Mouse (Mus musculus) lung, postnatal 36 days (tissue): Measurements from ENCODE around the gene Kcnt2.
A peak's percentile ranks its signal among the peaks of the same experiment; 100 is the strongest.

Experiments used
- DNase-seq: peaks from one replicate; pipeline ENCODE4 v3.0.0; 2022; ENCODE audit warnings: mixed read lengths

Kcnt2 gene

GRCm38 (mm10) chr1:140379526-140379925 is 133.6 kb downstream of the Kcnt2 start:
- DNase-seq: no peak

- peak; percentile 2 for DNase-seq
Measured at GRCm38 (mm10) chr1:140381093-140381492, 135.1 kb downstream of the Kcnt2 start.

GRCm38 (mm10) chr1:140390301-140390700 is 144.3 kb downstream of the Kcnt2 start:
- no peak for DNase-seq

GRCm38 (mm10) chr1:140397756-140398155 is 151.8 kb downstream of the Kcnt2 start:
- no peak for DNase-seq

GRCm38 (mm10) chr1:140406631-140407288 is 160.8 kb downstream of the Kcnt2 start:
- no peak for DNase-seq

DNA sequence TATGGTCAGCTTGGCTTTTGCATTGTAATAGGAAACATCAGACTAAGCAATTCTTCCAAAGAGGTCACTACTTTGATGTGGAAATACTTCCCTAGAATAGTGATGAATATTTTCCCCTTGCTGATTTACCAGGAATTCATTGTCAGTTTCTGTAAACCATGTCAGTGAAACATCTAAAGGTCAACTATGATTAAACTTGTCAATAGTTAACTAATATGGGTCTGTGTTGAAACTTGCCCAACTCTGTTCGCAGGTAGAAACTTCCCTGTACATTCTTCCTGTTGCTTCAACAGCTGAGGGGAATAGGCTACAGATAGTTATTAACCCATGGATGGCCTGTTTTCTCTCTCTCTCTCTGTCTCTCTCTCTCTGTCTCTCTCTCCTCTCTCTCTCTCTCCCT is 169.8 kb downstream of the Kcnt2 start:
- DNase-seq: no peak

- DNase-seq: no peak
Measured at GRCm38 (mm10) chr1:140422954-140423353, 177.0 kb downstream of the Kcnt2 start.

DNA sequence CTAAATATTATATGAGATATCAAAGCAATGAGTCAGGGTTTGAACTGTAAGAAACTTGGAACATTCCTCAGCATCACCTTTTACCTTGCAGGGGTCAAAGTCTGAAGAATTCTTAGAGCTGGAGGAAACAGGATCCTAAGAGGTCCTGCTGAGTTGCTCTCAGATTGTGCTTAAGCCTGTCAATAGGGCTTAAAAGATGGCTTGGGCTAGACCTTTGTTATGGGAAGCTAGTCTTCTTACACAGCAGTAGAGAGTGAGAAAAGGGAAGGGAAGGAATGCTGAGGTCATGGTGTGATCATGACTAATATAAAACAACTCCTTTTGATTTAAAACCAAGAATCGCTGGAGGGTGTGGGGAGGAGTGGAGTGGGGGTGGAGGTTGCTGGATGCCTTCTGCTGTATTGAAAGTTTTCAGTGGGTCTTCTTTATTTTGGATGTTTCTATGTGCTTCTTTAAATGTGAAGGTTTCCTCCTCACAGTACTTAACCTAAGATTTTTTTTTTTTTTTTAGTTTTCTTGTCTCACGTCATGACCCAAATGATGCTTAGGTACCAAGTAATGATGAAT is 183.4 kb downstream of the Kcnt2 start:
- DNase-seq: no peak

DNA sequence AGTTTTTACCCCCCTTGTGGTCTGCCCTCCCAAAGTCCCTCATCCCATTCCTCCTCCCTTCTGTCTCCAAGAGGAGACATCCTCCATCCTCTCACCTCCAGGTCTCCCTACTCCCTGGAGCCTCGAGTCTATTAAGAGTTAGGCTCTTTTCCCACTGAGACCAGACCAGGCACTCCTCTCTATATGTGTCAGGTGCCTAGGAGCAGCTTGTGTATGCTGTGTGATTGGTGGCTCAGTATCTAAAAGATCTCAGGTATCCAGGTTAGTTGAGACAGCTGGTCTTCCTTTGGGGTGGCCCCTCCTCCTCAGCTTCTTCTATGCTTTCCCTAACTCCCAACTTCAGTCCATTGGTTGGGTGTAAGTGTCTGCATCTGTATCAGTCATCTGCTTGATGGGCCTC is 186.1 kb downstream of the Kcnt2 start:
- DNase-seq: no peak

GRCm38 (mm10) chr1:140434791-140435190 is 188.8 kb downstream of the Kcnt2 start:
- no peak for DNase-seq

GRCm38 (mm10) chr1:140438176-140438575 is 192.2 kb downstream of the Kcnt2 start:
- DNase-seq: no peak

DNA sequence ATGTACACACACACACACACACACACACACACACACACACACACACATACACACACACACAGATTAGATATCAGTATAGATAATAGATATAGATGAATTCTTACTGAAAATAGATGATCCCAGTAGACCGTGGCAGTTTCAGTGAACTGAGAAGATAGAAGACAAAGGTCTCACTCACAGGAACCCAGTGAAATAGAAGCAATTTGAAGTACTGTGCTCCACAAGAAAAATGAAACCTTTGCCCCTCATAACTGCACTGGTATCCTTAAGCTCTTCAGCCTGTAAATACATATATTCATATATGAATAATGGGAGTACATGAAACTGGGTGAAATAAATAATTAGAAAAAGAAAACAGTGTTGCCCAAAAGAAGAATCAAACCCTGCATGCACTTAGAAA is 197.9 kb downstream of the Kcnt2 start:
- no peak for DNase-seq

DNA sequence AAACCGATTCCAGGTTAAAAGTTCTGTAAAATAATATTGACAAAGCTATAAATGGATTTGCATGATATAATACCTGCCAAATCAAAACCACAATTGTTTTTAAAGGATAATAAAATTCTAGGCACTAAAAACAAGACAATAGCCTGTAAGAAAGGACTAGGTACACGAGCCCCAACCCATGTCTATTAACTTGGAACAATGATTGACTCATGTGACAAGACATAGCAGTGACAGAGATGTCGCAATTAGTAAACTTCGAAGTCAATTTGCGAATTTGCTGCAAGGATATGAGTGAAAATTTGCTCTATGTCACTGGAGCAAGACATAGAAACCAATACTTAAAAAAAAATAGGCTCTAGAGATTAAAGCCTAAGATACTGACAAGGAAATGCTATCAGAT is 198.4 kb downstream of the Kcnt2 start:
- DNase-seq: no peak

GRCm38 (mm10) chr1:140451461-140451860 is 205.5 kb downstream of the Kcnt2 start:
- no peak for DNase-seq

DNA sequence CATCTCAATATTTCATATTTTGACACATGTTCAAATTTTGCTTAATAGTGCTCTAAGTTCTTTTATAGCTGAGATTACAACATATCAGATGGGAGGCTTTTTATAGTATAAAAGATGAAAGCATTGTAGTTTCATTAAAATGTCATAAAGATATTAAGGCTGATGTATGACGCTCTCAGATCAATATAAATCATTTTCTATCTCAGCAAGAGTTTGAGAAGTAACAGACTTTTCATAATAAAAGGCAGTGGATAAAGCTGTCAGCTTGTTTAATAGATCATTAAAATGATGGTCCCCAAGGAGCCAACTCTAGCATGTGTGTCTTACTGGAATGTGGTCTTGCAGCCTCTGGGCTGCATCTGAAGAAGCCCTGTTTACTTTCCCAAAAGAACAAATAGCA is 206.0 kb downstream of the Kcnt2 start:
- DNase-seq: no peak

GRCm38 (mm10) chr1:140455903-140456302 is 209.9 kb downstream of the Kcnt2 start:
- no peak for DNase-seq

DNA sequence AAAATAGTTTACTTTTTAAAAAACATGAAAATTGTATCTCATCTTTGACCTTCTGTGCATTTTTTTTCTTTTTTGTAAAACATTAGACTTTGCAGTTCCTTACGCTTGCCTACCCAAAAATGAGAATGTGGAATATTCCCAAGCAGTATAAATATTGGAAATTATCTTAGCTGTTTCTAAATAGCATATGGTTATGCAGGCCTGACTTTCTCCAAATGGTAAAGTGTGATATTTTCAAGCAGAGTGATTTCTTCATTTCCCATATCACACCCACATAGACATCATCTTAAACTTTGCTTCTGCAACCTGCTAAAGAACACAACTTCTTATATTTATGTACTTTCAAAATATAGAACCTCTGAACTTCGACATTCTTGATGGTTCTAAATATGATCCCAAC is 210.9 kb downstream of the Kcnt2 start:
- DNase-seq: no peak

DNA sequence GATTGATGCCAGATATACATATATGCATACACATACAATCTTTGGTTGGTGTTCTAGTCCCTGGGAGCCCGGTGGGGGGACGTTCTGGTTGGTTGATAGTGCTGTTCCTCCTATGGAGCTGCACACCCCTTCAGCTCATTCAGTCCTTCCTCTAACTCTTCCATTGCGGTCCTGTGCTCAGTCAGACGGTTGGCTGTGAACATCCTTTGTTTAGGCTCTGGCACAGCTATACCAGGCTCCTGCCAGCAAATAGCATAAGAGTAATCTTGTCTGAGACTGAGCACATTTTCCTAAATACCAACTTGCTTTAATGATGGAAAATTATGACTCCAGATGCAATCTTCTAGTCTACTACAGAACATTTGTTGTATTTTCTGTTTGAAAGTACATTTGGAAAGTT is 222.4 kb downstream of the Kcnt2 start:
- DNase-seq: no peak

- no peak for DNase-seq
Measured at GRCm38 (mm10) chr1:140469586-140469985, 223.6 kb downstream of the Kcnt2 start.

GRCm38 (mm10) chr1:140476921-140477320 is 231.0 kb downstream of the Kcnt2 start:
- DNase-seq: no peak

- no peak for DNase-seq
Measured at GRCm38 (mm10) chr1:140484016-140484415, 238.1 kb downstream of the Kcnt2 start.

DNA sequence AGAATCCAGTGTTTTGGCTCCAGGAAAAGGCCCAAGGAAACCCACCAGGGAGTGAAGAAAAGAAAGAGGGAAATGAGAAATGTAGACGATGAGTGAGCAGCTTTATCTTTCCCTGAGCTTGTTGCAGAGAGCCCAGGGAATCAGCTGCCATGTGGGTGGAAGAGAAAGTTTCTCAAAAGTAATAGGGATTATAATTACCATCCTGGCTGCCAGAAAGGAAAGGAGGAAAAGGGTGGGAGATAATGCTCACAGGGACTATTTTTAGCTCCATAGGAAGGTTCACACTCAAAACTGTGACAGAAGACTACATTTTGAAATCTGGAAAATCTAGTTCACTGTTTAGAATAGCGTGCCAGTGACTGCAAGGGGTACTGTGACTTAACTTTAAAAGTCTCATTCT is 243.9 kb downstream of the Kcnt2 start:
- DNase-seq: no peak

DNA sequence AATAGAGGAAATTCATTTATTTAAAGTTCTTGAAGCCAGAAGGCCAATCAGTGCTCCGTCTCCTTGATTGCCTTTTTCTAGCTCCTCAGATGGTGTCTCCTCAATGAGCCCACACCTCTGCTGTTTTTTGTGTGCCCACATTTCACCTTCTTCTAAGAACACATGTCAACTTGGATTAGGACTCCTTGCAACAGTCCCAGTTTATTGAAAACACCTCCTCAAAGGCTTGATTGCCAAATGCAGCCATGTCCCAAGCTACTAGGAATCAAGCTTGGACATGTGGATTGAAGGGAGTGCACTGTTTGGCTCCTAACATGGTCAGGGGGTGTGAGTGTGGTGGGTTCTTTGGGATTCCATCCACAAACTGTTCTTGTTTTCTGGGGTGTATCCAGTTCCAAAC is 245.4 kb downstream of the Kcnt2 start:
- no peak for DNase-seq

DNA sequence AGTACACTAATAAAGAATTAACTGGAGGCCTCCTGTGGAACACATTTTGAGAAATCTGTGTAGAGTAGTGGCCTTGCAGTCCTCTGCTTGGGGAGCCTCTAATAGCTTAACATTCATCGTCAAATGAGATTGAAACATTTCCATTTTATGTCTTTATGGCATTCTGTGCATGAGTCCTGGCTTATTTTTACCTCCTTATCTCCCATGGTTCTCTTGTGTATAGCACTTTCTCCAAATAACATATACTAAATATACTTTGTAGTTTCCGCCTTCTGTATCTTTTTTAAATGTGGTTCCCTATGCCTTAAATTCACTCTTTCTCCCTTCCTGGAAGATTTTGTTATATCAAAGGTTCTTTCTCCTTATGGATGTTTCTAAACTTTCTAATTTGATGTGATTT is 246.3 kb downstream of the Kcnt2 start:
- DNase-seq: no peak

- no peak for DNase-seq
Measured at GRCm38 (mm10) chr1:140513451-140513850, 267.5 kb downstream of the Kcnt2 start.
